Mouse (Mus musculus) MEL (cell line): Measurements from ENCODE around the gene Aif1l. TPM values are rescaled to one million over a fixed set of nuclear protein-coding genes. Genes with fewer than 3 reads are reported as not detected.

ENCODE experiments used
- DNase-seq: peaks from one replicate; pipeline ENCODE4 v3.0.0; 2011; ENCODE audit warnings: low read depth, low spot score
- H3K27ac ChIP-seq: 2 replicates; pipeline ENCODE4 v1.5.1; 2012; ENCODE audit warnings: low read depth, mild to moderate bottlenecking, control low read depth, low read length, moderate library complexity; ENCODE audit not compliant: control insufficient read depth
- H3K27me3 ChIP-seq, 2 experiments: fragments of 150-350 bp in 1 of 2; sonication (generic) in 1 of 2; 2 replicates each; pipeline ENCODE4 v1.6.1; 2012; ENCODE audit warnings: low read length in 2 of 2, mild to moderate bottlenecking in 2 of 2, improper control_type of control experiment in 1 of 2, moderate library complexity in 1 of 2; ENCODE audit not compliant: insufficient read depth in 2 of 2, control insufficient read depth in 1 of 2
- H3K36me3 ChIP-seq, 2 experiments: 2 replicates each; pipeline ENCODE4 v1.6.1; 2012 to 2014; ENCODE audit warnings: low read length in 2 of 2, improper control_type of control experiment in 1 of 2, inconsistent platforms in 1 of 2, mild to moderate bottlenecking in 1 of 2; ENCODE audit not compliant: insufficient read depth in 2 of 2, control insufficient read depth in 1 of 2
- H3K4me1 ChIP-seq, 2 experiments: fragments of 150-350 bp in 1 of 2; sonication (generic) in 1 of 2; 2 replicates each; pipeline ENCODE4 v1.6.1; 2012; ENCODE audit warnings: low read length in 2 of 2, improper control_type of control experiment in 1 of 2, mild to moderate bottlenecking in 1 of 2; ENCODE audit not compliant: insufficient read depth in 2 of 2, control insufficient read depth in 1 of 2
- H3K4me3 ChIP-seq, 2 experiments: fragments of 150-350 bp in 1 of 2; sonication (generic) in 1 of 2; 2 replicates each; pipeline ENCODE4 v1.5.1; 2012; ENCODE audit warnings: low read depth in 2 of 2, low read length in 2 of 2, mild to moderate bottlenecking in 2 of 2, moderate library complexity in 2 of 2, control low read depth in 1 of 2, improper control_type of control experiment in 1 of 2; ENCODE audit not compliant: control insufficient read depth in 1 of 2, insufficient read depth in 1 of 2
- H3K79me2 ChIP-seq: 2 replicates; pipeline ENCODE4 v1.6.1; 2012; ENCODE audit warnings: mild to moderate bottlenecking, low read length, moderate library complexity; ENCODE audit not compliant: control insufficient read depth, poor library complexity, insufficient read depth
- H3K9ac ChIP-seq: 2 replicates; pipeline ENCODE4 v1.6.1; 2012; ENCODE audit warnings: low read depth, mild to moderate bottlenecking, control low read depth, low read length, moderate library complexity; ENCODE audit not compliant: control insufficient read depth, poor library complexity, severe bottlenecking
- H3K9me3 ChIP-seq: fragments of 150-350 bp; sonication (generic); replicated peaks from 2 replicates; pipeline ENCODE4 v1.6.1; 2012; ENCODE audit warnings: mild to moderate bottlenecking, low read length, improper control_type of control experiment, moderate library complexity; ENCODE audit not compliant: insufficient read depth
- CHD2 ChIP-seq: IDR thresholded peaks from 2 replicates; pipeline ENCODE4 v1.6.1; 2011; ENCODE audit warnings: low read length, improper control_type of control experiment
- CTCF ChIP-seq, 3 experiments: IDR thresholded peaks in 2 of 3; conservative IDR thresholded peaks in 1 of 3; 2 replicates each; pipeline ENCODE4 v1.5.1; 2011 to 2012; ENCODE audit warnings: low read length in 3 of 3, low read depth in 2 of 3, mild to moderate bottlenecking in 2 of 3, improper control_type of control experiment in 1 of 3, inconsistent platforms in 1 of 3, mixed read lengths in 1 of 3, moderate library complexity in 1 of 3; ENCODE audit not compliant: control insufficient read depth in 1 of 3, insufficient read depth in 1 of 3, poor library complexity in 1 of 3, severe bottlenecking in 1 of 3
- E2F4 ChIP-seq: IDR thresholded peaks from 2 replicates; pipeline ENCODE4 v1.6.1; 2011; ENCODE audit warnings: low read depth, low read length, improper control_type of control experiment, borderline replicate concordance
- ETS1 ChIP-seq: IDR thresholded peaks from 2 replicates; pipeline ENCODE4 v1.6.1; 2012; ENCODE audit warnings: low read depth, mild to moderate bottlenecking, inconsistent platforms, low read length, improper control_type of control experiment, moderate library complexity
- GATA1 ChIP-seq: IDR thresholded peaks from 2 replicates; pipeline ENCODE4 v1.6.1; 2011; ENCODE audit warnings: low read depth, low read length, improper control_type of control experiment
- HCFC1 ChIP-seq: IDR thresholded peaks from 2 replicates; pipeline ENCODE4 v1.6.1; 2012; ENCODE audit warnings: low read depth, mild to moderate bottlenecking, inconsistent platforms, low read length, improper control_type of control experiment, moderate library complexity
- MXI1 ChIP-seq: IDR thresholded peaks from 2 replicates; pipeline ENCODE4 v1.6.1; 2011; ENCODE audit warnings: mild to moderate bottlenecking, low read depth, low read length, improper control_type of control experiment
- MYB ChIP-seq: IDR thresholded peaks from 2 replicates; pipeline ENCODE4 v1.6.1; 2011; ENCODE audit warnings: mild to moderate bottlenecking, low read depth, low read length, improper control_type of control experiment
- NELFE ChIP-seq: IDR thresholded peaks from 2 replicates; pipeline ENCODE4 v1.6.1; 2011; ENCODE audit warnings: low read depth, low read length, improper control_type of control experiment
- SMC3 ChIP-seq: IDR thresholded peaks from 2 replicates; pipeline ENCODE4 v1.6.1; 2011; ENCODE audit warnings: low read depth, low read length, improper control_type of control experiment
- TBP ChIP-seq: IDR thresholded peaks from 2 replicates; pipeline ENCODE4 v1.8.0; 2011; ENCODE audit warnings: low read depth, low read length, improper control_type of control experiment
- USF1 ChIP-seq: IDR thresholded peaks from 2 replicates; pipeline ENCODE4 v1.6.1; 2014; ENCODE audit warnings: low read depth, mild to moderate bottlenecking, inconsistent platforms, low read length, improper control_type of control experiment, moderate library complexity
- ZKSCAN1 ChIP-seq: IDR thresholded peaks from 2 replicates; pipeline ENCODE4 v1.6.1; 2012; ENCODE audit warnings: low read depth, mild to moderate bottlenecking, inconsistent platforms, low read length, improper control_type of control experiment, moderate library complexity
- ZNF384 ChIP-seq: IDR thresholded peaks from 2 replicates; pipeline ENCODE4 v1.6.1; 2012; ENCODE audit warnings: low read depth, mild to moderate bottlenecking, inconsistent platforms, low read length, improper control_type of control experiment
- polyA plus RNA-seq, 2 experiments: library from polyadenylated mRNA; stranded (reverse) in 1 of 2; unstranded in 1 of 2; fragments of >175 nt in 1 of 2; fragments of >200 nt in 1 of 2; gene quantifications; 2 replicates each; pipeline versions ENCODE4 v1.2.1 to v1.2.4; 2012; ENCODE audit warnings: low replicate concordance in 2 of 2, low read depth in 1 of 2; ENCODE audit not compliant: insufficient read length in 2 of 2, insufficient read depth in 1 of 2, missing spikeins in 1 of 2
- total RNA-seq: library from RNA; depleted of rRNA; stranded (reverse); fragments of 300-350 nt; gene quantifications from 2 replicates; pipeline ENCODE4 v1.2.3, GENCODE M21; 2012; rRNA removed

Gene Aif1l
- 0.16 and 0.69 TPM in 2 replicates for total RNA-seq
- 1 to 10 TPM in 1 of 2 experiments, not detected in 1; 1.9 TPM for polyA plus RNA-seq

DNA sequence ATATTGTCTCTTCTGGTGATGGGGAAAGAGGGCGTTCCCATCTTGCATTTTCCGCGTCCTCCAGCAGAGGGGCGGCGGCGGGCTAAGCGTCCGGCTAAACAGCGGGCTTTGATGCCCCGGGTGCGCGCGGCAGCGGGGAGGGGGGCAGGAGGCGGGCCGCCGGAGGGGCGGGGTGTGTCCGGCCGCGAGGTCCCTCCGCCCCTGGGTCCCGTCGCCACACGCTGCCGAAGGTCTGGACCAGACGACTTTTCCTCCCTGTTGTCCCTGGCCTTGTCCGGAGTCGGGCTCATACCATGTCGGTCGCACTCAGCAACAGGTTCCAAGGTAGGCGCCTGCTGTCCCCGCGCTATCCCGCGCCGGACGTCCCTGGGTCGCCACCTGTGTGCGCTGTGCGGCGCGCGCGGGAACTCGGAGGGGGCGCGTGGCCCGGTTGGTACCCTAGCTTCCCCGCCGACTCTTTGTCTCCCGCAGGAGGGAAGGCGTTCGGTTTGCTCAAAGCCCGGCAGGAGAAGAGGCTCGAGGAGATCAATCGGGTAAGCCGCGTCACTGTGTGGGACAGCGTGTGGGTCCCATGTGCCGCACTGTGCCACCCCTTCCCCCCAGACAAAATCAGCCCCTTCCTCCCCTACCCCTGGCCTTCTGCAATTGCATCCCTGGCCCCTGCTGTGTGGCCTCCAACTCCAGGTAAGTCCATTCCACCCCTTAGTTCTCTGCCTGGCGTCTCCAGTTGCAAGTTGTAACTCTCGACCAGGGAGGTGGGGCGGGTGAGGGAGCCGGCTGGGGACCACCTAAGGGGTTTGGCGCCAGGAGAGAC, at the start of gene Aif1l:
TSS of gene Aif1l (plus strand) at position 82 of the 814 bp plus-strand sequence.
- TF ChIP-seq CTCF (IDR thresholded peaks at IDR 0.05 in 2 of 3, conservative IDR thresholded peaks at IDR 0.05 in 1 of 3; ENCODE audit: control insufficient read depth in 1 of 3, insufficient read depth in 1 of 3, low read depth in 2 of 3, low read length in 3 of 3, poor library complexity in 1 of 3, severe bottlenecking in 1 of 3) (peak in 1 of 3 experiments; percentile 15; a peak in 1 of 6 replicates), HCFC1 (no peak), MYB (no peak), ETS1 (no peak), ZNF384 (no peak), USF1 (no peak)
- TF ChIP-seq, all 39 proteins: peak for 1
- peaks cover 7 to 12% of the 10 kb centered on the region in 2 experiments for H3K27me3 ChIP-seq
- H3K36me3 ChIP-seq: no peaks in the 10 kb centered on the region
- no peaks in the 10 kb centered on the region for H3K4me1 ChIP-seq
- no peak within 1 kb of the TSS for H3K9ac ChIP-seq
- H3K4me3 ChIP-seq: peak within 1 kb of the TSS in 1 of 2 experiments; percentile 13; a peak in 1 of 4 replicates
- no peaks in the 10 kb centered on the region for H3K79me2 ChIP-seq
- no peaks in the 10 kb centered on the region for H3K9me3 ChIP-seq
- H3K27ac ChIP-seq: no peak within 1 kb of the TSS
- peak; percentile 17 for DNase-seq

DNA sequence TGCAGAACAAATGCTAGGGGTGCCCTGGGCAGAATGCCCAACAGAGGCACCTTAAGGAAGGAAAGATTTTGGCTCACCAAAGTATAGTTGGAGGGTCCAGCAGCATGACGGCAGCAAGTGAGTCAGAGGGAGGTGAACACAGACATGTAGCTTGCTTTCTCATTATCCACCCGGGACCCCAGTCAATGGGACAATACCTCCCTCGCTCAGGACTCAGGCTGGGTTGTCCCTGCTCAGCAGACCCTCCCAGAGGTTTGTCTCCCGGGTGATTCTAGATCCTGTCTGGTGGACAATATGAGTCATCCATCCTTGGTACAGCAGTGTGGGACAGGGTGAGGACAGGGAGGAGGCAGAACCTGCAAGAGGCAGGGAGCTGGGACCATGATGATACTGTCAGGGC, 49.0 kb upstream of the Aif1l start:
- no peaks in the 10 kb centered on the region for H3K79me2 ChIP-seq
- no peak for TF ChIP-seq CHD2
- no peak for TF ChIP-seq NELFE
- TF ChIP-seq SMC3: no peak
- TF ChIP-seq MXI1: no peak
- TF ChIP-seq E2F4: no peak
- no peak for TF ChIP-seq TBP
- TF ChIP-seq ZKSCAN1: no peak
- TF ChIP-seq GATA1: no peak
- no peak for TF ChIP-seq USF1
- no peaks in the 10 kb centered on the region for H3K4me1 ChIP-seq
- no peak overlapping the region for H3K9ac ChIP-seq
- H3K36me3 ChIP-seq: no peaks in the 10 kb centered on the region
- no peaks in the 10 kb centered on the region for H3K9me3 ChIP-seq
- no peak overlapping the region for H3K4me3 ChIP-seq
- no peak for DNase-seq
- H3K27ac ChIP-seq: no peak overlapping the region
- peaks cover 2% of the 10 kb centered on the region in 2 experiments; a peak in 2 of 4 replicates for H3K27me3 ChIP-seq
